ENCODE assay signal across 8 mouse cellular contexts in the genomic region with DNA sequence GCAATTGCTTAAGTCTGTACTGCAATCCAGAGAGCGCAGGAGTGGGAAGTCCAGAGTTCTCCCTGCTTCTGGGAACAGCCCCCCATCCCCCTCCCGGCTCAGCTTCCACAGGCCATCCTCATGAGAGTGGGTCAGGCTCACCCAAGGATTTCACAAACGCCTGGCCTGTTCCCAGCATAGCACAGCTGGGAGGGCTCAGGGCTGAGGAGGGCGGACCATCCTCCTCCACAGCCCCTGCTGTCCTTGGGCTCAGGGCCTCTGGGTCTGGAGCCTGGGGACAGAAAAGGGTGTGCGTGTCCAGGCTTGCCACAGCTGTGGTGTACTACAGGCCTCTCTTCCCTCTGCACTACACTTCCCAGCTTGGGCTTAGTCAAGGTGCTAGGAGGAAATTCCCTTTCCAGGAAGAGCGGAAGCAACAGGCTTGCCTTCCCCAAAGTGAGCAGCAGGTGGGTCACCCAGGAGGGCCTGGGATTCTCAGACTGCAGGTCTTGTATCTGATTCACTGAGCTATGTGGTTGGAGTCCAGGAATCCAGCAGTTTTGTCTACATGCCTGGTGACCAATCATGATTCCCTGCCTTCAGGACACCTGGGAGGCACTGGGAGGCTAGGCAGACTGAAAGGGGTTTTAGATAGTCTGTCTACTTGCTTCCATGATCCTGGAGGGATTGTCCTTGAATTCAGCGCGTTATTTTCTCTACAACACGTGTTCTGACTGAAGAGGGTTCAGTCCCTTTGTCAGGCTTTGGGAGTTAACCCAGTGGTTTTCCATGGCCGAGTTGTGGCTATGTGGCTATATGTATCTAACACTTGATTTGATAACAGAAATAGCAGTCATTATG. TPM values are rescaled to one million over a fixed set of nuclear protein-coding genes. Genes with fewer than 3 reads are reported as not detected.
A peak's percentile ranks its signal among the peaks of the same experiment; 100 is the strongest.
DNase-seq lines count a peak whose midpoint lies in the region; ATAC-seq lines count a peak whose summit lies in the region.

No protein-coding gene starts in this region.

- peak overlapping the region; percentile 39; the same call in 1 of the 2 replicates for H3K9ac ChIP-seq in intestine, embryonic 15.5 days
- H3K9ac ChIP-seq in liver, embryonic 15.5 days: no peak overlapping the region
- no peak overlapping the region for H3K9ac ChIP-seq in neural tube, embryonic 14.5 days (replicated peaks; ENCODE audit: low read depth, low read length)

- no peaks in the 10 kb centered on the region for H3K36me3 ChIP-seq in intestine, embryonic 15.5 days
- H3K36me3 ChIP-seq in liver, embryonic 15.5 days (replicated peaks): peaks cover 18% of the 10 kb centered on the region
- H3K36me3 ChIP-seq in neural tube, embryonic 14.5 days (ENCODE audit: control insufficient read depth, insufficient read depth, low read length): no peaks in the 10 kb centered on the region

- H3K4me1 ChIP-seq in intestine, embryonic 15.5 days (replicated peaks): peaks cover 73% of the 10 kb centered on the region
- H3K4me1 ChIP-seq in liver, embryonic 15.5 days (replicated peaks): peaks cover 63% of the 10 kb centered on the region
- H3K4me1 ChIP-seq in neural tube, embryonic 14.5 days (ENCODE audit: control insufficient read depth, insufficient read depth, low read length): peaks cover 35% of the 10 kb centered on the region

- WGBS in intestine, embryonic 15.5 days: 31% methylated on average over 10 of the region's 10 CpGs
- 50% methylated on average over 10 of the region's 10 CpGs for WGBS in liver, embryonic 15.5 days (ENCODE audit: insufficient replicate concordance)
- WGBS in neural tube, embryonic 14.5 days: 39% methylated on average over 10 of the region's 10 CpGs

- peak; percentile 65 for ATAC-seq in intestine, embryonic 15.5 days
- peak; percentile 22; the same call in 1 of the 2 replicates for ATAC-seq in liver, embryonic 15.5 days (ENCODE audit: insufficient read depth)
- no peak for ATAC-seq in neural tube, embryonic 14.5 days (ENCODE audit: low read depth)

- H3K4me3 ChIP-seq in intestine, embryonic 15.5 days (replicated peaks): no peak overlapping the region
- H3K4me3 ChIP-seq in liver, embryonic 15.5 days (replicated peaks): no peak overlapping the region
- no peak overlapping the region for H3K4me3 ChIP-seq in neural tube, embryonic 14.5 days (ENCODE audit: low read depth, low read length)

- peak; percentile 65 for DNase-seq in 3T3-L1 (ENCODE audit: low read depth, low spot score)
- DNase-seq in adrenal gland, adult 2 months: peak; percentile 94
- peak; percentile 74 to 88 for DNase-seq in gastrocnemius, postnatal 36 days
- DNase-seq in frontal cortex, postnatal 10 days (ENCODE audit: low spot score in 2 of 2): no peak
- DNase-seq in c-Kit-positive CD71-positive TER-119-positive erythroid progenitor cells, embryonic 14.5 days (ENCODE audit: low spot score): no peak

- peak overlapping the region; percentile 94 for H3K27ac ChIP-seq in intestine, embryonic 15.5 days
- H3K27ac ChIP-seq in liver, embryonic 15.5 days (replicated peaks): peak overlapping the region; percentile 76
- H3K27ac ChIP-seq in neural tube, embryonic 14.5 days (ENCODE audit: low read depth, low read length): peak overlapping the region; percentile 3; the same call in 1 of the 2 replicates

- no peaks in the 10 kb centered on the region for H3K9me3 ChIP-seq in intestine, embryonic 15.5 days
- H3K9me3 ChIP-seq in liver, embryonic 15.5 days (replicated peaks): no peaks in the 10 kb centered on the region
- H3K9me3 ChIP-seq in neural tube, embryonic 14.5 days (ENCODE audit: control insufficient read depth, low read length): no peaks in the 10 kb centered on the region

- peak overlapping the region; percentile 86 for H3K4me2 ChIP-seq in intestine, embryonic 15.5 days (replicated peaks)
- H3K4me2 ChIP-seq in liver, embryonic 15.5 days: peak overlapping the region; percentile 3; the same call in 1 of the 2 replicates
- H3K4me2 ChIP-seq in neural tube, embryonic 14.5 days (ENCODE audit: low read depth, low read length): peak overlapping the region; percentile 67; the same call in 1 of the 2 replicates

- no peaks in the 10 kb centered on the region for H3K27me3 ChIP-seq in intestine, embryonic 15.5 days (replicated peaks)
- H3K27me3 ChIP-seq in liver, embryonic 15.5 days: peaks cover 98% of the 10 kb centered on the region
- peaks cover 12% of the 10 kb centered on the region for H3K27me3 ChIP-seq in neural tube, embryonic 14.5 days (ENCODE audit: control insufficient read depth, insufficient read depth, low read length)

- intact Hi-C loops in gastrocnemius, postnatal 36 days (cut with DNase I): no loop called here

RNA-seq across cellular contexts. Expression of gene Socs3, which starts 7.4 kb away (rescaled TPM):
- 1 to 10 TPM; 3.2 to 6.9 TPM for total RNA-seq in adrenal gland, adult 2 months (2021)
- polyA plus RNA-seq in adrenal gland, adult 2 months (2012; rRNA removed): 14.1 and 14.8 TPM in 2 replicates
- total RNA-seq in gastrocnemius, postnatal 36 days (2021): 1 to 10 TPM; 1.8 to 4.7 TPM
- polyA plus RNA-seq in intestine, embryonic 15.5 days (2015; fragmentation: Nextera tagmentation; extraction: Ambion mirVana): 18.4 and 19.1 TPM in 2 replicates
- 7.3 and 7.5 TPM in 2 replicates for polyA plus RNA-seq in liver, embryonic 15.5 days (2015; fragmentation: Nextera tagmentation; extraction: Ambion mirVana)
- 2.2 and 5.1 TPM in 2 replicates for polyA plus RNA-seq in neural tube, embryonic 14.5 days (2014; fragmentation: Nextera tagmentation; extraction: Ambion mirVana)

RNA-seq across cellular contexts. Expression of gene Pgs1, which starts 23.6 kb away (rescaled TPM):
- total RNA-seq in adrenal gland, adult 2 months (2021): 10 to 100 TPM; 53.9 to 54.5 TPM
- polyA plus RNA-seq in adrenal gland, adult 2 months (2012; rRNA removed): 99.4 and 165 TPM in 2 replicates
- 10 to 100 TPM; 17.9 to 18.9 TPM for total RNA-seq in gastrocnemius, postnatal 36 days (2021)
- 32.6 and 33.5 TPM in 2 replicates for polyA plus RNA-seq in intestine, embryonic 15.5 days (2015; fragmentation: Nextera tagmentation; extraction: Ambion mirVana)
- polyA plus RNA-seq in liver, embryonic 15.5 days (2015; fragmentation: Nextera tagmentation; extraction: Ambion mirVana): 14.6 and 17.6 TPM in 2 replicates
- polyA plus RNA-seq in neural tube, embryonic 14.5 days (2014; fragmentation: Nextera tagmentation; extraction: Ambion mirVana): 49.9 and 52.6 TPM in 2 replicates

Comparison
In these comparisons a context has a peak if more than half of its experiments do, and no peak if none do; other contexts are left out.
1. DNase-seq: peak in 3T3-L1 (single experiment), adrenal gland, adult 2 months (single experiment) and gastrocnemius, postnatal 36 days (2 of 2); none in frontal cortex, postnatal 10 days (0 of 2) and c-Kit-positive CD71-positive TER-119-positive erythroid progenitor cells, embryonic 14.5 days (single experiment).
2. H3K27ac ChIP-seq: peak in every context shown above with its lines; median percentile 94 in intestine, embryonic 15.5 days; 76 in liver, embryonic 15.5 days; 3 in neural tube, embryonic 14.5 days.
3. H3K4me2 ChIP-seq: peak in every context shown above with its lines; median percentile 86 in intestine, embryonic 15.5 days; 67 in neural tube, embryonic 14.5 days; 3 in liver, embryonic 15.5 days.